ENCODE assay signal across 12 mouse cellular contexts in genomic region chr13:24645146-24645545, GRCm38 (mm10).
"Had no signal": no experiment of that assay in that cellular context is flagged by ENCODE, and none has a peak within 500 bp of the region (broad histone marks: within the 10 kb centered on the region; RNA-seq: fewer than 3 reads in every experiment).

No protein-coding gene starts in this region.

- H3K27me3 ChIP-seq: midbrain, embryonic 12.5 days; midbrain, embryonic 15.5 days had no signal

- H3K36me3 ChIP-seq: liver, embryonic 12.5 days; midbrain, embryonic 10.5 days; midbrain, embryonic 12.5 days; midbrain, embryonic 15.5 days; neural tube, embryonic 12.5 days had no signal

- ATAC-seq: liver, embryonic 12.5 days; midbrain, embryonic 15.5 days had no signal

- H3K4me2 ChIP-seq: liver, embryonic 12.5 days; lung, embryonic 14.5 days; midbrain, embryonic 12.5 days; midbrain, embryonic 15.5 days; neural tube, embryonic 12.5 days had no signal

- H3K9me3 ChIP-seq: liver, embryonic 12.5 days; midbrain, embryonic 10.5 days; midbrain, embryonic 12.5 days; midbrain, embryonic 15.5 days; neural tube, embryonic 12.5 days had no signal

- H3K4me3 ChIP-seq: liver, embryonic 12.5 days; midbrain, embryonic 10.5 days; midbrain, embryonic 12.5 days; midbrain, embryonic 15.5 days; neural tube, embryonic 12.5 days had no signal

- DNase-seq: lung, adult 18-20 months; lung, embryonic 14.5 days; lung, postnatal 10 days; lung, postnatal 4 days; right cerebral cortex, postnatal 14 days; thymus, adult 2 months; thymus, postnatal 25 days had no signal
